Mouse (Mus musculus) CD4-positive, CD25-positive, alpha-beta regulatory T cell, adult 9 weeks (primary cell): ENCODE measurements around the gene Golgb1. TPM values are rescaled to one million over a fixed set of nuclear protein-coding genes. Genes with fewer than 3 reads are reported as not detected.

Source experiments
- polyA plus RNA-seq: library from polyadenylated mRNA; unstranded; fragments of 100-300 nt; shearing (Covaris generic); gene quantifications from one replicate; pipeline ENCODE4 v1.2.1, GENCODE M21; 2017

Golgb1 gene
- polyA plus RNA-seq, result 54.5 TPM

DNA sequence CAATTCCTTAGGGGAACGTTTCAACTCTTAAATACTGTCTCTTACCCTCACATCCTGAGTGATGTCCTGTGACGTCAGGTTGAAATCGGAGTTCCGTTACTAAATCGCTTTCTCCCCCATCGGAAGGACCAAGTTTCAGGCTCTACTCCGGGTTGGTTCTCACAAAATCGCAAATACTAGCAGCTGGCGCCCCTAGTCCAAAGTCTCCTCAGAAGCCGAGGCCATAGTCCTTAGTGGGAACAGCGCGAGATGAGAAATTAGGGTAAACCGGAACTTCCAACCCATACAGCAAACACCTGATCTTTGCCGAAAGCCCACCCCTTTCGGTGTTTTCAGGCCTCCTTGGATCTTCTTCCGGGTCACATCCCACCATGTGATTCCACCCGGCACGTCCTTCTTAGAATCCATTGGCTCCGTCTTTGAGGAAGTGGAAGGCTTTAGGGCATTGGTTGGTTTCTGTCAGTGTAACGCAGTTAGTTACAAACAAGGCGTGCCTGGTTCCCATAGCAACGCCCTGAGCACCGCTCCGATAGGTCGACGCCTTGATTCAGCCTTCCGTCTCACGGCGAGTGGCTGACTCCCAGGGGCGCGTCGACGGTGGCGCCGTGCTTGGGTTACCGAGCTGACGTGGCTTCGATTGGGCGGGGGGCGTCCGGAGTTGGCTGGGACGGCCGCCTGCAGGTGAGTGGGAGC is at the start of gene Golgb1, which contains the start of gene Eaf2:
Golgb1 (plus strand) TSS at position 558 of the 693 bp plus-strand sequence.
Eaf2 (minus strand) TSS at position 421 of the 693 bp plus-strand sequence.

DNA sequence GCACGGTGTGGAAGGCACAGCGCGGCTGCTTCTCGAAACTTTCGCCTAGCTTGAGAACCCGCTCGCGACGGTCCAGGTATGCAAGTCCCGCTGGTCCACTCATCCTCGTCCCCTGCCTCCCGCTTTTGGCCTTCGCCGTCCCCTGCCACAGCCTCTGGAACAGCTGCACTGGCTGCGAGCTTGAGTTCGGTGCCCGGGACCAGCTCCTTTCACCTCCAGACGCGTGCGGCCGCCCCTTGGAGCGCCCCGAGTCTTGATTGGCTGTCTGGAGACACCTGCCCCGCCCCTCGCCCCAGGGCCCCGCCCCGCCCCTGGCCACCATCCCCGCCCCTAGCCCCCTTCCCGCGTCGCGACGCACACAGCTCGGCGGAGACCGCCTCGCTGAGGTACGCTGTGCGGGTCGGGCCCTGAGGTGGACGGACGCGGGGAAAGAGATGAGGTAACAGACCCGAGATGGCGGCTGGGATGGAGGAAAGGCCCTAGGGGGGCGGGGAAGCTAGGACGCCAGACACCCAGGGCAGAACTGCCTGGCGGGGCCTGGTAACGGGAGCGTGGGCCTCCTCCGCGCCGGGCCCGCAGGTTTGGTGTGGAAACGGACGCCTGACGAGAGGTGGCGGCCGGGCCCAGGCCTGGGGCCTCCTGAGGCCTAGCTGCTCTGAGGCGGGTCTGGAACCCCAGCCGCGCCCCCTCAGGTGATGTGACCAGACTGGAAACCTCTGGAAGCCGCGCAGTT is 46.7 kb upstream of the Golgb1 start, which contains the start of gene Iqcb1:
Iqcb1 (plus strand) TSS at position 332 of the 733 bp plus-strand sequence.

DNA sequence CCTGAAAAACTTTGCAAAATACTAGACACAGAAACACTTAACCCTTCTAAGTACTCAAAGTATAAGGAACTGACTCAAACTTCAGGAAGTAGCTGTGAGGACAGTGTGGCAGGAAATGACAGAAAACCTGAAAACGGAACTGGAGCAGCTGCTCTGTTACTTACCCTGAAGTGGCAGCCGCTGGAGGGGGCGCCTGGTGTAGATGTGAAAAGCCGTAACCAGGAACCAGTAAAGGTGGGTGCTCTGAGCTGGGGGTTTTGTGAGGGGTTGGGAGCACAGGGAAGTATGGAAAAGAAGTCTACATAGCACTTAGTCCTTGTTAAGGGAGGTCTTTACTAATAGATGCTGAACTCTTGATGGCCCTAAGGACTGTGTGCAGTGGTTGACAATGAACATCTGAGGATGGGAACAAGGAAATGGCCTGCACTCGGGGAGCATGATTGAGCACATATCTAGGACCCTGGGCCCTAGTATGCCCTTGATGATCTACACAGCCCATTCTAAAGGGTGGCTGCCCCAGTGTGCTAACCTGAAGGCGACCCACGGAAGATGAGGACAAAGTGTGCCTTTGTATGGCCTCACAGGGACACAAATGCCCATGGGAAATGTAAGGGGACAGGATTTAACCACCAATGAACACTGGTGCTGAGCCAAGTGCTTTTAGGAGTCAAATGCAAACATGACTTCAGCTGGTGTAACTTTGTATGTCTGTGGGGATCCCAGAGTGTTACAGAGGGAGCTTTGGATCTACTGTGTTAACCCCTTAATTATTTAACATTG is 60.1 kb downstream of the Golgb1 start, which contains the start of gene Hcls1:
Hcls1 (plus strand) TSS at position 143 of the 780 bp plus-strand sequence.

Other genes starting within 250 kb of the Golgb1 start
- 45.0 TPM for gene Cd86, start 209.1 kb upstream of the Golgb1 start, polyA plus RNA-seq
- gene Ildr1, start 181.2 kb upstream of the Golgb1 start, polyA plus RNA-seq, result 10.5 TPM
- gene Slc15a2, start 90.2 kb upstream of the Golgb1 start, polyA plus RNA-seq, result 21.2 TPM
- gene Iqcb1, start 46.8 kb upstream of the Golgb1 start, polyA plus RNA-seq, result 20.9 TPM
- gene Eaf2, start 137 bp upstream of the Golgb1 start, polyA plus RNA-seq, result 0.56 TPM
- gene Hcls1, start 59.8 kb downstream of the Golgb1 start, polyA plus RNA-seq, result 211 TPM
- gene Fbxo40, start 115.3 kb downstream of the Golgb1 start, polyA plus RNA-seq, result 0.14 TPM
- 2.5 TPM for gene Polq, start 136.6 kb downstream of the Golgb1 start, polyA plus RNA-seq